Mouse (Mus musculus) 416B (cell line): Measurements from ENCODE around the gene Mrpl53.

Experiments used
- DNase-seq: peaks from one replicate; pipeline ENCODE4 v3.0.0; 2011; ENCODE audit warnings: low read depth

Gene Mrpl53

GRCm38 (mm10) chr6:83121863-83122710, 13.2 kb downstream of the Mrpl53 start:
- DNase-seq, result no peak

GRCm38 (mm10) chr6:83122961-83123360, 14.1 kb downstream of the Mrpl53 start:
- DNase-seq, result no peak

- peak; percentile 99 for DNase-seq
Measured at GRCm38 (mm10) chr6:83124851-83125312, 16.0 kb downstream of the Mrpl53 start.

GRCm38 (mm10) chr6:83125331-83125730, 16.5 kb downstream of the Mrpl53 start, which contains the start of gene Ino80b:
TSS of gene Ino80b (minus strand) at chr6:83125431.
- no peak for DNase-seq

- DNase-seq, result no peak
Measured at GRCm38 (mm10) chr6:83127419-83127818, 18.6 kb downstream of the Mrpl53 start.

- peak; percentile 90 for DNase-seq
Measured at GRCm38 (mm10) chr6:83131469-83132034, 22.7 kb downstream of the Mrpl53 start.

GRCm38 (mm10) chr6:83132176-83132919, 23.5 kb downstream of the Mrpl53 start:
- DNase-seq, result peak; percentile 38

- DNase-seq, result no peak
Measured at GRCm38 (mm10) chr6:83134226-83134625, 25.4 kb downstream of the Mrpl53 start.

- DNase-seq, result no peak
Measured at GRCm38 (mm10) chr6:83134951-83135513, 26.2 kb downstream of the Mrpl53 start, which contains the start of gene Rtkn. TSS of gene Rtkn (plus strand) at chr6:83135463.

GRCm38 (mm10) chr6:83135571-83136161, 26.8 kb downstream of the Mrpl53 start:
- DNase-seq, result no peak

- DNase-seq, result peak; percentile 88
Measured at GRCm38 (mm10) chr6:83136291-83136880, 27.5 kb downstream of the Mrpl53 start.

- DNase-seq, result peak; percentile 67
Measured at GRCm38 (mm10) chr6:83136881-83137575, 28.2 kb downstream of the Mrpl53 start.

GRCm38 (mm10) chr6:83137576-83137950, 28.7 kb downstream of the Mrpl53 start:
- peak; percentile 83 for DNase-seq

- peak; percentile 70 for DNase-seq
Measured at GRCm38 (mm10) chr6:83138056-83138455, 29.2 kb downstream of the Mrpl53 start.

- DNase-seq, result no peak
Measured at GRCm38 (mm10) chr6:83140044-83140443, 31.2 kb downstream of the Mrpl53 start.

- DNase-seq, result no peak
Measured at GRCm38 (mm10) chr6:83141636-83142035, 32.8 kb downstream of the Mrpl53 start.

GRCm38 (mm10) chr6:83142211-83142731, 33.4 kb downstream of the Mrpl53 start:
- DNase-seq, result no peak

GRCm38 (mm10) chr6:83142886-83143285, 34.0 kb downstream of the Mrpl53 start:
- DNase-seq, result no peak

- DNase-seq, result peak; percentile 75
Measured at GRCm38 (mm10) chr6:83145209-83145608, 36.4 kb downstream of the Mrpl53 start.

GRCm38 (mm10) chr6:83145805-83146204, 37.0 kb downstream of the Mrpl53 start:
- DNase-seq, result no peak
